Mouse (Mus musculus): ENCODE measurements around the gene Jmjd6. TPM values are rescaled to one million over a fixed set of nuclear protein-coding genes. Genes with fewer than 3 reads are reported as not detected.

Jmjd6 gene
- total and polyA plus RNA-seq, 3 experiments: 175 to 192 TPM; not detected in 1

- Histone ChIP-seq H3K79me2 (ENCODE audit: control insufficient read depth, insufficient read depth, low read length, poor library complexity) (no peaks in the 10 kb centered on the region), H3K9ac (ENCODE audit: control insufficient read depth, low read depth, low read length, poor library complexity, severe bottlenecking) (no peak overlapping the region), H3K36me3 (ENCODE audit: control insufficient read depth in 1 of 2, insufficient read depth in 2 of 2, low read length in 2 of 2) (no peaks in the 10 kb centered on the region), H3K9me3 (replicated peaks; ENCODE audit: insufficient read depth, low read length) (no peaks in the 10 kb centered on the region), H3K27ac (ENCODE audit: control insufficient read depth, low read depth, low read length) (no peak overlapping the region), H3K4me1 (ENCODE audit: control insufficient read depth in 1 of 2, insufficient read depth in 2 of 2, low read length in 2 of 2) (no peaks in the 10 kb centered on the region), H3K4me3 (ENCODE audit: control insufficient read depth in 1 of 2, insufficient read depth in 1 of 2, low read depth in 2 of 2, low read length in 2 of 2) (no peak overlapping the region), H3K27me3 (ENCODE audit: control insufficient read depth in 1 of 2, insufficient read depth in 2 of 2, low read length in 2 of 2) (no peaks in the 10 kb centered on the region; a peak in 2 of 4 replicates)
- TF ChIP-seq ETS1 (IDR thresholded peaks at IDR 0.05; ENCODE audit: low read depth, low read length) (no peak), TCF12 (IDR thresholded peaks at IDR 0.05; ENCODE audit: low read depth, low read length) (no peak), HCFC1 (IDR thresholded peaks at IDR 0.05; ENCODE audit: low read depth, low read length) (no peak), ZNF384 (IDR thresholded peaks at IDR 0.05; ENCODE audit: low read depth, low read length) (no peak), MAX (IDR thresholded peaks at IDR 0.05; ENCODE audit: low read length) (no peak), NELFE (IDR thresholded peaks at IDR 0.05; ENCODE audit: low read depth, low read length) (no peak), GATA1 (IDR thresholded peaks at IDR 0.05; ENCODE audit: low read depth, low read length) (no peak), POLR2AphosphoS2 (IDR thresholded peaks at IDR 0.05; ENCODE audit: low read length) (no peak), ZMIZ1 (IDR thresholded peaks at IDR 0.05; ENCODE audit: low read depth, low read length) (no peak), TAL1 (IDR thresholded peaks at IDR 0.05; ENCODE audit: low read length) (no peak), MYC (IDR thresholded peaks at IDR 0.05; ENCODE audit: low read depth, low read length) (no peak), BHLHE40 (IDR thresholded peaks at IDR 0.05; ENCODE audit: borderline replicate concordance, low read depth, low read length) (no peak), TBP (IDR thresholded peaks at IDR 0.05; ENCODE audit: low read depth, low read length) (no peak), RAD21 (IDR thresholded peaks at IDR 0.05; ENCODE audit: low read depth, low read length) (no peak), JUND (IDR thresholded peaks at IDR 0.05; ENCODE audit: low read depth, low read length) (no peak), MEF2A (IDR thresholded peaks at IDR 0.05; ENCODE audit: extremely low read depth, insufficient replicate concordance, low read depth, low read length, poor library complexity, severe bottlenecking) (no peak)
- DNase-seq (ENCODE audit: low read depth, low spot score): no peak
Observed at GRCm38 (mm10) chr11:116821057-116821940, 21.9 kb downstream of the Jmjd6 start.

DNA sequence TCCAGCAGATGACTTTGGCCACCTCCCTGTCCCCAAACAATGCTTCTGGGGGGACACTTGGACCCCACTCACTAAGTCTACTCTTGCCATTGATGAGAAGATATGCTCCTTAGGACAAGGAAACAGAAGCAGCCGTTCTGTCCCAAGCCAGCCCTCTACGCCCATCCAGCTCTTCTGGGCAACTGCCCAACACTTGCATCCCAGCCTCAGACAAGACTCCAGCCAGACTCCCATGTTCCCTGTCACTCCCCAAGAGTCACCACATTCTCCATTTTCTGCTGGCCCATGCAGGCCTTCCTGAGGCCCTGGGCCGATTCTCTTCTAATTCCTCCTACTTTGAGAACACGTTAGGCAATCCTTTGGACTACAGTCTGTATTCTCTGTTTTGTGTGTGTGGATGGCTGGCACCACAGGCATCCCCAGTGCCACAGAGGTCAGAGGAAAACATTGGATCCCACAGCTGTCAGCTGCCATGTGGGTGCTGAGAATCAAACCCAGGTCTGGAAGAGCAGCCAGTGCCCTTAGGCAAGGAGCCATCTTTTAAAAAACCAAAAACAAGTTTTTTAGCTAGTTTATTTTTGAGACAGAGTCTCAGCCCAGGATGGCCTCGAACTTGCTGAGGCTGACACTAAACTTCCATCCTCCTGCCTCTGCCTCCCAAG is 23.2 kb downstream of the Jmjd6 start:
- H3K9me3 ChIP-seq (replicated peaks; ENCODE audit: insufficient read depth, low read length): no peaks in the 10 kb centered on the region
- no peaks in the 10 kb centered on the region for H3K79me2 ChIP-seq (ENCODE audit: control insufficient read depth, insufficient read depth, low read length, poor library complexity)
- no peaks in the 10 kb centered on the region; a peak in 2 of 4 replicates for H3K27me3 ChIP-seq (ENCODE audit: control insufficient read depth in 1 of 2, insufficient read depth in 2 of 2, low read length in 2 of 2)
- no peak overlapping the region for H3K9ac ChIP-seq (ENCODE audit: control insufficient read depth, low read depth, low read length, poor library complexity, severe bottlenecking)
- TF ChIP-seq ZMIZ1 (IDR thresholded peaks at IDR 0.05; ENCODE audit: low read depth, low read length) (no peak), ETS1 (IDR thresholded peaks at IDR 0.05; ENCODE audit: low read depth, low read length) (no peak)
- H3K4me3 ChIP-seq (ENCODE audit: control insufficient read depth in 1 of 2, insufficient read depth in 1 of 2, low read depth in 2 of 2, low read length in 2 of 2): no peak overlapping the region
- no peaks in the 10 kb centered on the region for H3K36me3 ChIP-seq (ENCODE audit: control insufficient read depth in 1 of 2, insufficient read depth in 2 of 2, low read length in 2 of 2)
- no peak for DNase-seq (ENCODE audit: low read depth, low spot score)
- H3K4me1 ChIP-seq (ENCODE audit: control insufficient read depth in 1 of 2, insufficient read depth in 2 of 2, low read length in 2 of 2): no peaks in the 10 kb centered on the region
- H3K27ac ChIP-seq (ENCODE audit: control insufficient read depth, low read depth, low read length): no peak overlapping the region
